Mouse (Mus musculus): Measurements from ENCODE around the gene Ezr. TPM values are rescaled to one million over a fixed set of nuclear protein-coding genes. Genes with fewer than 3 reads are reported as not detected.
"Not testable (repeated sequence)": the region's sequence is repeated elsewhere in the genome, so short reads cannot be mapped to it uniquely, and the experiment has no call there.

Ezr gene
- total RNA-seq, 4 experiments from 2014 or later = 0.58 to 1.5 (median 1.3) TPM

GRCm38 (mm10) chr17:6713944-6714343, 68.6 kb downstream of the Ezr start:
- not testable (repeated sequence) for DNase-seq (ENCODE audit: low spot score in 2 of 2)

GRCm38 (mm10) chr17:6713483-6713882, 69.1 kb downstream of the Ezr start:
- not testable (repeated sequence) for DNase-seq (ENCODE audit: low spot score in 2 of 2)

GRCm38 (mm10) chr17:6708194-6708593, 74.4 kb downstream of the Ezr start:
- not testable (repeated sequence) for DNase-seq (ENCODE audit: low spot score in 2 of 2)

- not testable (repeated sequence) for DNase-seq (ENCODE audit: low spot score in 2 of 2)
Measured at GRCm38 (mm10) chr17:6707422-6707821, 75.2 kb downstream of the Ezr start.

GRCm38 (mm10) chr17:6706448-6706847, 76.1 kb downstream of the Ezr start:
- not testable (repeated sequence) for DNase-seq (ENCODE audit: low spot score in 2 of 2)

- not testable (repeated sequence) for DNase-seq (ENCODE audit: low spot score in 2 of 2)
Measured at GRCm38 (mm10) chr17:6703381-6704270, 79.0 kb downstream of the Ezr start.

GRCm38 (mm10) chr17:6702625-6703221, 79.9 kb downstream of the Ezr start:
- not testable (repeated sequence) for DNase-seq (ENCODE audit: low spot score in 2 of 2)

GRCm38 (mm10) chr17:6700077-6700476, 82.5 kb downstream of the Ezr start:
- not testable (repeated sequence) for DNase-seq (ENCODE audit: low spot score in 2 of 2)

GRCm38 (mm10) chr17:6699502-6699901, 83.1 kb downstream of the Ezr start:
- DNase-seq (ENCODE audit: low spot score in 2 of 2) = not testable (repeated sequence)

GRCm38 (mm10) chr17:6697224-6697775, 85.3 kb downstream of the Ezr start:
- DNase-seq (ENCODE audit: low spot score in 2 of 2) = peak; percentile 55 to 59

- DNase-seq (ENCODE audit: low spot score in 2 of 2) = not testable (repeated sequence)
Measured at GRCm38 (mm10) chr17:6696521-6696920, 86.1 kb downstream of the Ezr start.

- DNase-seq (ENCODE audit: low spot score in 2 of 2) = not testable (repeated sequence)
Measured at GRCm38 (mm10) chr17:6695712-6696111, 86.9 kb downstream of the Ezr start.

GRCm38 (mm10) chr17:6691596-6691995, 91.0 kb downstream of the Ezr start:
- DNase-seq (ENCODE audit: low spot score in 2 of 2) = peak; percentile 77 to 81

- not testable (repeated sequence) for DNase-seq (ENCODE audit: low spot score in 2 of 2)
Measured at GRCm38 (mm10) chr17:6689344-6689743, 93.2 kb downstream of the Ezr start.

Other genes with a start within 250 kb of the Ezr start
- gene Dynlt1c, start 181.1 kb downstream of the Ezr start, total RNA-seq (2022) = 1 to 10 TPM in 3 of 4 experiments, under 1 TPM in 1; 0.72 to 2.6 (median 1.9) TPM
- 10 to 100 TPM; 39.0 to 46.3 (median 41.0) TPM for gene Dynlt1f, start 126.9 kb downstream of the Ezr start, total RNA-seq (2022)
- gene Sytl3, start 123.7 kb downstream of the Ezr start, total RNA-seq (2022) = under 1 TPM in 1 of 4 experiments, not detected in 3; 0.51 TPM
- gene Rsph3b, start 165.9 kb upstream of the Ezr start, total RNA-seq (2022) = 10 to 100 TPM; 21.1 to 25.6 (median 23.5) TPM
- 10 to 100 TPM; 13.4 to 18.3 (median 15.7) TPM for gene Tagap1, start 178.4 kb upstream of the Ezr start, total RNA-seq (2022)
- gene Rnaset2b, start 187.8 kb upstream of the Ezr start, total RNA-seq (2022) = 100 to 1,000 TPM; 114 to 128 (median 121) TPM
- under 1 TPM in 3 of 4 experiments, not detected in 1; 0.27 to 0.68 (median 0.48) TPM for gene Gm49721, start 196.1 kb upstream of the Ezr start, total RNA-seq (2022)
- not detected for gene Gm1604a, start 242.8 kb upstream of the Ezr start, total RNA-seq (2022)